Mouse (Mus musculus): ENCODE data around the gene Shisa7.

DNA sequence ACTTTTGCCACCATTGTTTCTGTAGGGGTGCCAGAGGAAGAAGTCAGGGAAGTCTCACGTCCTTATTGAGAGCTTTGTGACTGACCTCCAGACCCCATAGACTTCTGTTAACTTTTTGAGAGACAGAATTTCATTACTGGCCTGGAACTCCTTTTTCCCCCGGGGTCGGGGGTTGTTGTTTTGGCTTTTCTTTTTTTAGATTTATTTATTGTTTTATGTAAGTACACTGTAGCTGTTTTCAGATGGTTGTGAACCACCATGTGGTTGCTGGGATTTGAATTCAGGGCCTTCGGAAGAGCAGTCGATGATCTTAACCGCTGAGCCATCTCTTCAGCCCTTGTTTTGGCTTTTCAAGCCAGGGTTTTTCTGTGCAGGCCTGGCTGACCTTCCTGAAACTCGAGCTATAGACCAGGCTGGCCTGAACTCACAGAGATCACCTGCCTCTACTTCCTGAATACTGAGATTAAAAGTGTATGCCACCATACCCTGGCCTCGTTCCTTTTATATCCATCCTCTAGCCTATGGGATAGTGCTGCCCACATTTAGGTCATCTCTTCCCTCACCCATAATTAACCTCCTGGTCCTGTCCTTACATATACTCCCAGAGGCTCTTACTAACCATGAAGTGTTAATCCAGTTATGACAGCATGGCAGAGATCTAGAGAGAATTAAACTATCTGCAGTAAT is 31.2 kb downstream of the Shisa7 start:
- TF ChIP-seq POLR2A (IDR thresholded peaks at IDR 0.05; ENCODE audit: control insufficient read depth, extremely low read depth, insufficient read depth, low read length, poor library complexity) (no peak), CTCF (IDR thresholded peaks at IDR 0.05; ENCODE audit: borderline replicate concordance, control insufficient read depth, extremely low read depth, insufficient read depth, low read length, poor library complexity) (no peak)
